Mouse (Mus musculus) frontal cortex, adult 2 months (tissue): ENCODE results near the gene Fzd7. TPM values are rescaled to one million over a fixed set of nuclear protein-coding genes. Genes with fewer than 3 reads are reported as not detected.

Source experiments
- polyA plus RNA-seq: library from polyadenylated mRNA; depleted of rRNA; stranded (reverse); fragments of >200 nt; gene quantifications from 2 replicates; pipeline ENCODE4 v1.2.3, GENCODE M21; 2012; rRNA removed

Gene Fzd7
- polyA plus RNA-seq, 1 experiment, result 4.8 TPM

Other genes with a start within 250 kb of the Fzd7 start
- 12.2 and 14.5 TPM in 2 replicates for gene Als2, start 245.2 kb upstream of the Fzd7 start, polyA plus RNA-seq
- 0.50 and 0.67 TPM in 2 replicates for gene Cdk15, start 225.5 kb upstream of the Fzd7 start, polyA plus RNA-seq
- gene Gm973, start 33.8 kb downstream of the Fzd7 start, polyA plus RNA-seq, result 7.8 and 9.2 TPM in 2 replicates
- 120 and 123 TPM in 2 replicates for gene Sumo1, start 188.4 kb downstream of the Fzd7 start, polyA plus RNA-seq
- gene Nop58, start 202.5 kb downstream of the Fzd7 start, polyA plus RNA-seq, result 20.2 and 25.2 TPM in 2 replicates